Mouse (Mus musculus) heart, postnatal 10 days (tissue): ENCODE results near the gene Strn4. TPM values are rescaled to one million over a fixed set of nuclear protein-coding genes. Genes with fewer than 3 reads are reported as not detected.

ENCODE experiments used
- DNase-seq, 2 experiments: peaks; one replicate each; pipeline ENCODE4 v3.0.0; 2021
- intact Hi-C: fragments of 180-260 bp; cut with DNase I; formaldehyde crosslinking; loops from one replicate; pipeline ENCODE4 v1.15.1; 2025
- total RNA-seq, 2 experiments: library from RNA; stranded (reverse); gene quantifications; 2 replicates each; pipeline ENCODE4 v1.2.3; 2021

Gene Strn4
- total RNA-seq, 2 experiments from 2014 or later = 80.1 to 81.2 TPM

- DNase-seq = peak; percentile 76 to 85
- intact Hi-C loops = loop anchor here (1.0 to 5.0 kb wide), 2 partner anchors 63 to 182 kb away; no protein-coding TSS in a partner anchor
These were observed 6.0 kb upstream of the Strn4 start for GRCm38 (mm10) chr7:16809739-16810138.

- DNase-seq = no peak
- intact Hi-C loops = no loop called here
These were observed 5.2 kb upstream of the Strn4 start for GRCm38 (mm10) chr7:16810399-16810919.

DNA sequence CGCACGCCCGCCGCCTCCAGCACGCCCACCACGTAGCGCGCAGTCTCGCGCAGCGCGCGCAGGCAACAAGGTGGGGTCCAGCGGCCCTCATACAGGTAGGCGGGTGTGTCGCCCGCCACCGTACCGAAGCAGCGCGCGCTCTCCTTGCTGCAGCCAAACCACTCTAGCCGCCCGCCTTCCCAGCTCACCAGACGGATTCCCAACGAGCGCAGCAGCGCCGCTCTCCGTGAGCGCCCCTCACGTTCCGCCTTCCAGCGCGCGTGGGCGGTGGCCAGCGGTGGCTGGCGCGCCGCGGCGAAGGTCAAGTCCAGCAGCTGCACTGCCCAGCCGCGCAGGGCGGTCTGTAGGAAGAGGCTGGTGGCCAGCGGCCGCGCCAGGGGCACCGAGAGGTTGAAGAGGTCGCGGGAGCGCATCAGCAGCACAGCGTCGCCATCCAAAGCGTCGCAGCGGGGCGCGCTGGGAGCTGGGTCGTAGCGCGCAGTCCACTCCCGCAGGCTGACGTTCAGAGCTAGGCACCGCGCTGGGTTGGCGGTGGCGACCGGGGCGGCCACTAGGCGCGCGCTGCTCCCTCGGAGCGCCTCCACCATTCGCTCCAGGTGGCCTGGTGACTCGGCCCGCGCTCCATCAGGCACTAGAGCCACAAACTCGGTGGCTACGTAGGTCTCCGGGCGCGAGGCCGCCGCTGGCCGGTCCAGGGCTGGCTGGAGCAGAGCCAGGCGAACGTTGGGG is 4.6 kb upstream of the Strn4 start:
- DNase-seq = peak in 1 of 2 experiments; percentile 39
- intact Hi-C loops = no loop called here

- DNase-seq = no peak
- intact Hi-C loops = loop anchor here (2.0 kb wide), 1 partner anchor 81 kb away; no protein-coding TSS in a partner anchor
These were observed 4.0 kb upstream of the Strn4 start for GRCm38 (mm10) chr7:16811649-16812070.

DNA sequence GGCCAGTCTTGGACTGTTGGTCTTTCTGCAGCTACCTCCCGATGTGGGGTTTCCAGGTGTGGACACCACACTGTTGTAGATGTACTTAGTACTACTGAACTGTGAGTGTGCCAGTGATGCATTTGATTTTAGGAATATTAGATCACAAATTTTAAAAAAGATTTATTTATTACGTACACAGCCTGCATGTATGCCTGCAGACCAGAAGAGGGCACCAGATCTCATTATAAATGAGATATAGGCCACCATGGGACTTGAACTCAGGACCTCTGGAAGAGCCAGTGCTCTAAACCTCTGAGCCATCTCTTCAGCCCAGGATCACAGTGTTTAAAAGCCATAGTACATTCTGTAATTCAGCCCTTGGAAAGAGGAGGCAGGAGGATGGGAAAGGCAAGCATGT is 3.2 kb upstream of the Strn4 start:
- DNase-seq = no peak
- intact Hi-C loops = loop anchor here (2.0 kb wide), 1 partner anchor 80 kb away; no protein-coding TSS in a partner anchor

- peak; percentile 84 to 86 for DNase-seq
- intact Hi-C loops = loop anchor here (5.0 kb wide), 1 partner anchor 106 kb away; the partner anchor contains the start of gene Calm3
These were observed 387 bp downstream of the Strn4 start for GRCm38 (mm10) chr7:16816078-16816474.

GRCm38 (mm10) chr7:16816475-16817122 is 910 bp downstream of the Strn4 start, which contains the start of gene Fkrp:
Gene Fkrp, minus strand, starts transcription at chr7:16816732.
- DNase-seq = peak; percentile 70 to 77
- intact Hi-C loops = loop anchor here (5.0 kb wide), 1 partner anchor 106 kb away; the partner anchor contains the start of gene Calm3

DNA sequence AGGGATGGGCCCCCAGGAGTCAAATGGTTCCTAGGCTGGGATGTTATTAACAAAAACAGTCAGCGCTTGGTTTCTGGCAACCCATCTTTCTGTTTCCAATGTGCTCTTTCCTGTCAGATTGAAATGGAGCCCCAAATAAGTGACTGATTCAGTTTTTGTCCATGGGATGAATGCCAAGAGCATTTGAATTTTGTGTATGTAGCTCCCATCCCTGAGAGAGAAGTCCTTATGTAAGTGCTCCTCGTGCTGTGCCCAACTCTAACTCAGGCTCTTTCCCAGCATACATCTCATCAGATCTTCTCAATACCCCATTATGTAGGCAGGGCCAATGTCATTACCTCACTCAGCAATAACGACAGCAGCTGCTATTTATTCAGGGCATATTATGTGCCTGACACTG is 2.0 kb downstream of the Strn4 start:
- intact Hi-C loops = loop anchor here (5.0 kb wide), 1 partner anchor 105 kb away; the partner anchor contains the start of gene Calm3
- DNase-seq = no peak

- intact Hi-C loops = loop anchor here (5.0 kb wide), 1 partner anchor 103 kb away; the partner anchor contains the start of gene Calm3
- no peak for DNase-seq
These were observed 4.1 kb downstream of the Strn4 start for GRCm38 (mm10) chr7:16819794-16820193.

DNA sequence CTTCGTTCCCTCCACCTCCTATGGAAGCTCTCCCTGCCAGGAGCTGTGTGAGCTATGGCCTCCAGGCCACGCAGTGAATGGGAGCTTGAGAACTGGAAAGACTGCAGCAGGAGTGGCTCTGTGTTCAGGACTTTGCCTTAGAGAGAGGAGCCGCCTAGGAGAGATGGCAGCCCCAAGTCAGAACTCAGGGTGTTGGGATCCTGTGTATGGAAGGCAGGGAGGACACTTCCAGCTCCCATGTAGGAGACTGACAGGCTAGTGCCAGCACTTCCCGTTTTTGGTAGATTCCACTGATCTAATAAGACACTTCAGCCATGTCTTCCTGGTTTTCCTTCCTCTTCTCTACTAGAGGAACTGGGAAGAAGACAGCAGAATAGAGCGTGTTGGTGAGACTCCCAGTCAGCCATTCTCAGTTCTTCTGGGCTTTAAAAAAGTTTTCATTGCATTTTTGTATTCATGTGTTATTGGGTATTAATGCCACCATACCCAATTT is 4.6 kb downstream of the Strn4 start:
- intact Hi-C loops = no loop called here

DNA sequence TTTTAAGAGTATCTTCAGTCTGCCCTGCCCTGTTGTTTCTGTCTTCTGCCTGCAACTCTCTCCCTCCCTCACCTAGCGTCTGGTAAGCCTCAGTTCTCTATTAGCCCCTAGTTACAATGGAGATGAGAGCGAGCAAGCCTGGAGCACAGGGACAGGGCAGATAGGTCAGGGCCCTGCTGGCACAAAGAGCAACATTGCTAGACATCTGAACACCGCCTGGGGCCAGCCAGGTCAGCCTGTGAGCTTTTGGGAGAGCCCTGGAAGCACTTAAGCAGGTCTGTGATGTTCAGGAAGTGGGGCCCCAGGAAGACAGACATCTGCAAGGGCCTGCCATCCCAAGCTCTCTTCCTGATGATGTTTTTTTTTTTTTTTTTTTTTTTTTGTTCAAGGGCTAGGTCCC is 5.4 kb downstream of the Strn4 start:
- no peak for DNase-seq
- intact Hi-C loops = no loop called here

More for the DNA sequence above, 4.6 kb downstream of the Strn4 start:
- DNase-seq = no peak

- DNase-seq = no peak
- intact Hi-C loops = no loop called here
These were observed 6.0 kb downstream of the Strn4 start for GRCm38 (mm10) chr7:16821669-16822101.

- DNase-seq = peak; percentile 55 to 69
- intact Hi-C loops = no loop called here
These were observed 8.0 kb downstream of the Strn4 start for GRCm38 (mm10) chr7:16823734-16824133.

DNA sequence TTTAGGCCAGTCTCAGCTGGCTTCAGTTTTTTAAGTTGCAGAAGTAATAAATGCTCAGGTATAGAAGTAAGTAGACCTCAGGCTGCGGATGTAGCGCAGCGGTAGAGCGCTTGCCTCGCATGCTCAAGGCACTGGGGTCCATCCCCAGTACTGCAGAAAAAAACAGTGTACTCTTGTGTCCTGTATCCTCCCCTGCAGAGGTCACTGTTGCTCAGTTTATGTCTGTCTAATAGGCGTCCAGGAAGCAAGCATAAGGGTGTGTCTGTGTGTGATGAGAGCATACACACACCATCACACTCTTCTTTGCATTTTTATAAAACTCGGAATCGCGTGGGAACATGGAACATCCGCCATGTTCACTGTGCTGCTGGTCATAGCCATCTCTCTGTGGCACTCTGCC is 10.1 kb downstream of the Strn4 start:
- peak; percentile 57 to 69 for DNase-seq
- intact Hi-C loops = loop anchor here (2.0 kb wide), 2 partner anchors 33 to 67 kb away; no protein-coding TSS in a partner anchor

DNA sequence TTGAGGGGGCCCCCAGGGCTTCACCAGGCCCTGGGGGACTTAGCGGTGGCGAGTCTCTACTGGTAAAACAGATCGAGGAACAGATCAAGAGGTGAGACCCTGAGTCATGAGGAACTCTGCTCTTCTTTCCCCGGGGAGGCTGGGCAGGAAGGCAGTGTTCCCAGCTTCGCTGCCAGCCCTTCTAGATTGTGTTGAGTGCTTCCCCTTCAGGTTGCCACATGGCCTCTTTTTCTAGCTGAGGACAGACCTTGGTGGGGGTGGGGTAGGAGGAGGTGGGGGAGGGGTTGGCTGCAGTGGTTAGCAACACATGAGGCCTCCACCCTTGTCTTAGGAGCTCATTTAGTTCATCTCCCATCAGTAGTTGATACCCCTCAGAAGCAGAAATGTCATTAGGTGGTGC is 10.9 kb downstream of the Strn4 start:
- DNase-seq = no peak
- intact Hi-C loops = loop anchor here (2.0 kb wide), 2 partner anchors 32 to 66 kb away; no protein-coding TSS in a partner anchor

DNA sequence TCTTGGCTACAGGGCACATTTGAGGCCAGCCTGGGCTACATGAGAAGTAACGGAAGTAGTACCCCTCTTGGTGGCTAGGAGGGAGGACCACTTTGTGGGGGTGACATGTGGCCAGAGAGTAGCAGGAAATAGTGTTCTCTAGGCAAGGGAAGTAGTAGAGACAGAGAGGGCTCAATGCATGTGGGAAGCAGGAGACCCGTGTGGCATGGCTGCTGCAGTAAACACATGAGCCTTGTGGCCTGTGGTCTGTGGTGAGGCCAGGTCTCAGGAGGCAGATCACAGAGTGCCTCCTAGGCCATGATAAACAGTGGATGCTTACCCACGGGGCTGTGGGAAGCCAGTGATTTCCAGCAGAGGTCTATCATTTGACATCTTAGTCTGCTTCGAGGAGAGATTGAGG is 11.6 kb downstream of the Strn4 start:
- intact Hi-C loops = loop anchor here (2.0 kb wide), 2 partner anchors 32 to 66 kb away; no protein-coding TSS in a partner anchor
- DNase-seq = no peak

DNA sequence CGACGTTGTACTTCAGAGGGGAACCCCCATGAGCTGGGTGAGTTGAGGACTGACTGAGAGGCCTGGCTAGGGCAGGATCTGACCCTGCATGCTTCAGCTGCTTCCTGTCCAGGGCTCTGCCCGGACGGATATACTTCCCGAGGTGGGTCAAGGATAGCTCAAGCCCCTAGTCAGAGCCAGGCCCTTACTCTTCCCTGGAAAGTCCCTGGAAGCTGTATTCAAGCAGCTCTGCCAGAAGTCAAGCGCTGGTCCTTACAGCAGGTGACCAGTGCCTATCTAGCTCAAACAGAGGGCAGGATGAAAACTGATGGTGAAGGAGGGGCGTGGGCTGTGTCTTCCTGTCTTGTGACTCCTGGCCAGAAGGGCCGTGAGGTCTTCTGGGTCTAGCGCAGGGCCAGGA is 14.8 kb downstream of the Strn4 start:
- no peak for DNase-seq
- intact Hi-C loops = no loop called here

GRCm38 (mm10) chr7:16837916-16838803 is 22.5 kb downstream of the Strn4 start:
- no peak for DNase-seq
- intact Hi-C loops = no loop called here

DNA sequence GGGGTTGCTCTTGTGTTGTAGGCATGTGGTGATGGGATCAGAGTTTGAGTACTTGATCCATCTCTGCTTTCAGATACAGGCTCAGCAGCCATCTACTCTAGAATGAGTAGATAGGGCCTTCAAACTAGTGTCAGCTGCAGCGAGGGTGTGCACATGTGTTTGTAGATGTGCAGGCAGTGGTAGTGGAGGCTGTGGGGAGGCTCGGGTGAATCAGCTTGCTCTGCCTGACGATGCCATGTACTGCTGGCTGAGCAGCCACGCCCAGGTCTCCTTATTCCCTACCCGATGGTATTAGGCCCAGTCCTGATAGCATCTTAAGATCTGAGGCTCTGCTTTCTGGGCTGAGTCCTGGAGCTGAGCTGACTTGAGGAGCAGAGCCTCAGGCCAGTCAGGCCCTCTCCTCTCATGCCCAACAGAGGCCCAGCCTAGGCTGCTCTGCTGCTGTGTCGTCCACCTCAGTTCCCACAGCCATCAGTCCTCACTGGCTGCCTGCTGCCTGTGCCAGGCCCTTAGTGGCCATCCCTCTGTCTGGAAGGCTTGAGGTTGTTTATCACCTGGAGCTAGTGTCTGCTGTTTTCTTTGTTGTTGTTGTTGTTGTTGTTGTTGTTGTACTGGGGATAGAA is 23.2 kb downstream of the Strn4 start:
- intact Hi-C loops = no loop called here

More for the DNA sequence above, 23.2 kb downstream of the Strn4 start:
- DNase-seq = no peak
